Mouse (Mus musculus) megakaryocyte, embryonic 14.5 days (primary cell): ENCODE measurements around the gene Dnah2.

Experiments used
- FLI1 ChIP-seq: IDR thresholded peaks from 2 replicates; pipeline ENCODE4 v1.6.1; 2012; ENCODE audit warnings: low read length, inconsistent platforms, mixed read lengths
- GATA1 ChIP-seq: IDR thresholded peaks from 3 replicates; pipeline ENCODE4 v1.6.1; 2012; ENCODE audit warnings: mixed read lengths, low read length, inconsistent platforms, borderline replicate concordance

- TF ChIP-seq GATA1 (no peak), FLI1 (no peak)
These were observed 171.1 kb downstream of the Dnah2 start for GRCm38 (mm10) chr11:69377766-69378165.
